Mouse (Mus musculus) bone marrow, adult 2 months (tissue): Measurements from ENCODE around the gene Adck1.
"Not testable (repeated sequence)": the region's sequence is repeated elsewhere in the genome, so short reads cannot be mapped to it uniquely, and the experiment has no call there.

Source experiments
- CTCF ChIP-seq: fragments of 200-500 bp; IDR thresholded peaks from 2 replicates; pipeline ENCODE4 v1.5.1; 2011; ENCODE audit warnings: low read length, control low read depth; ENCODE audit not compliant: control insufficient read depth, insufficient read depth
- POLR2A ChIP-seq: fragments of 200-500 bp; IDR thresholded peaks from 2 replicates; pipeline ENCODE4 v1.6.1; 2011; ENCODE audit warnings: low read depth, mild to moderate bottlenecking, control low read depth, low read length, borderline replicate concordance; ENCODE audit not compliant: control insufficient read depth

GRCm38 (mm10) chr12:88336662-88337413 lies 23.5 kb upstream of the Adck1 start:
- TF ChIP-seq CTCF, POLR2A: not testable (repeated sequence)
